Mouse (Mus musculus) thymus, postnatal 0 days (tissue): Measurements from ENCODE around the gene Ndfip2. TPM values are rescaled to one million over a fixed set of nuclear protein-coding genes. Genes with fewer than 3 reads are reported as not detected.

Experiments used
- polyA plus RNA-seq: library from polyadenylated mRNA; unstranded; fragments of >200 nt; fragmentation: Nextera tagmentation; extraction: Ambion mirVana; gene quantifications from 2 replicates; pipeline ENCODE4 v1.2.1, GENCODE M21; 2015

Gene Ndfip2
- polyA plus RNA-seq, 1 experiment from 2014 or later = 108 TPM

Other genes with a start within 250 kb of the Ndfip2 start
- 30.9 and 46.4 TPM in 2 replicates for gene Rbm26, start 81.2 kb upstream of the Ndfip2 start, polyA plus RNA-seq